Mouse (Mus musculus) hindbrain, embryonic 14.5 days (tissue): Measurements from ENCODE around the gene Slc12a3. TPM values are rescaled to one million over a fixed set of nuclear protein-coding genes. Genes with fewer than 3 reads are reported as not detected.

Experiments used
- ATAC-seq: fragments of 200-750 bp; cut with Nextera tagmentation; 2 replicates; pipeline ENCODE4 v1.8.0; 2017; ENCODE audit warnings: moderate number of reproducible peaks, mild to moderate bottlenecking, moderate TSS enrichment, moderate library complexity; ENCODE audit not compliant: low FRiP score
- DNase-seq: peaks from one replicate; pipeline ENCODE4 v3.0.0-alpha.2; 2015; ENCODE audit warnings: low spot score
- H3K27ac ChIP-seq: fragments of 300-500 bp; sonication (generic); 2 replicates; pipeline ENCODE4 v1.5.1; 2014; ENCODE audit warnings: mild to moderate bottlenecking, moderate library complexity
- H3K27me3 ChIP-seq: fragments of 300-500 bp; sonication (generic); 2 replicates; pipeline ENCODE4 v1.6.1; 2014; ENCODE audit warnings: mild to moderate bottlenecking, low read length, mixed read lengths; ENCODE audit not compliant: control insufficient read depth, insufficient read depth
- H3K36me3 ChIP-seq: fragments of 300-500 bp; sonication (generic); replicated peaks from 2 replicates; pipeline ENCODE4 v1.6.1; 2014; ENCODE audit not compliant: control insufficient read depth, insufficient read depth
- H3K4me1 ChIP-seq: fragments of 300-500 bp; sonication (generic); replicated peaks from 2 replicates; pipeline ENCODE4 v1.6.1; 2014; ENCODE audit warnings: antibody characterized with exemption, low read length, mixed read lengths; ENCODE audit not compliant: control insufficient read depth, insufficient read depth
- H3K4me2 ChIP-seq: fragments of 300-500 bp; sonication (generic); replicated peaks from 2 replicates; pipeline ENCODE4 v1.6.1; 2014; ENCODE audit warnings: mild to moderate bottlenecking, moderate library complexity
- H3K4me3 ChIP-seq: fragments of 300-500 bp; sonication (generic); replicated peaks from 2 replicates; pipeline ENCODE4 v1.5.1; 2014; ENCODE audit warnings: mild to moderate bottlenecking, low read length
- H3K9ac ChIP-seq: fragments of 300-500 bp; sonication (generic); 2 replicates; pipeline ENCODE4 v1.6.1; 2014
- H3K9me3 ChIP-seq: fragments of 300-500 bp; sonication (generic); 2 replicates; pipeline ENCODE4 v1.6.1; 2016; ENCODE audit warnings: low read length; ENCODE audit not compliant: control insufficient read depth
- WGBS: fragments of 180-500 bp; shearing (Covaris S2); extraction: QIAGEN DNeasy Blood & Tissue Kit; methylation state at CpG from one replicate; pipeline ENCODE4 v1.1.7; 2014; 5-methylcytosine and 5-hydroxymethylcytosine counted together
- polyA plus RNA-seq: library from polyadenylated mRNA; unstranded; fragments of >200 nt; fragmentation: Nextera tagmentation; extraction: Ambion mirVana; gene quantifications from 2 replicates; pipeline ENCODE4 v1.2.1, GENCODE M21; 2014

Slc12a3 gene
- polyA plus RNA-seq, 1 experiment from 2014 or later: 0.07 TPM

- no peak overlapping the region for H3K4me3 ChIP-seq
- 93% methylated on average over 3 of the region's 3 CpGs for whole genome bisulfite sequencing
- no peak overlapping the region for H3K27ac ChIP-seq
- no peaks in the 10 kb centered on the region for H3K27me3 ChIP-seq
- H3K36me3 ChIP-seq: no peaks in the 10 kb centered on the region
- H3K9me3 ChIP-seq: no peaks in the 10 kb centered on the region
- DNase-seq (no peak), ATAC-seq (no peak)
- no peak overlapping the region for H3K9ac ChIP-seq
- H3K4me1 ChIP-seq: no peaks in the 10 kb centered on the region
- H3K4me2 ChIP-seq: no peak overlapping the region
Measured at GRCm38 (mm10) chr8:94376176-94376575, 47.2 kb downstream of the Slc12a3 start.

- no peaks in the 10 kb centered on the region for H3K36me3 ChIP-seq
- H3K4me2 ChIP-seq: no peak overlapping the region
- WGBS: 92% methylated on average over 2 of the region's 2 CpGs
- no peak overlapping the region for H3K9ac ChIP-seq
- H3K9me3 ChIP-seq: no peaks in the 10 kb centered on the region
- H3K27ac ChIP-seq: no peak overlapping the region
- H3K4me3 ChIP-seq: no peak overlapping the region
- no peaks in the 10 kb centered on the region for H3K4me1 ChIP-seq
- ATAC-seq: no peak
- DNase-seq: no peak
- no peaks in the 10 kb centered on the region for H3K27me3 ChIP-seq
Measured at GRCm38 (mm10) chr8:94376580-94376979, 47.6 kb downstream of the Slc12a3 start.

- Histone ChIP-seq H3K4me2 (no peak overlapping the region), H3K4me1 (no peaks in the 10 kb centered on the region), H3K9ac (no peak overlapping the region), H3K9me3 (no peaks in the 10 kb centered on the region), H3K36me3 (no peaks in the 10 kb centered on the region), H3K27me3 (no peaks in the 10 kb centered on the region), H3K27ac (no peak overlapping the region), H3K4me3 (no peak overlapping the region)
- ATAC-seq (no peak), DNase-seq (no peak)
- 86% methylated on average over 4 of the region's 4 CpGs for WGBS
Measured at GRCm38 (mm10) chr8:94377031-94377430, 48.0 kb downstream of the Slc12a3 start.

GRCm38 (mm10) chr8:94377714-94378205, 48.8 kb downstream of the Slc12a3 start:
- H3K36me3 ChIP-seq: no peaks in the 10 kb centered on the region
- H3K4me2 ChIP-seq: no peak overlapping the region
- WGBS: 71% methylated on average over 11 of the region's 11 CpGs
- DNase-seq: no peak
- no peak for ATAC-seq
- no peaks in the 10 kb centered on the region for H3K27me3 ChIP-seq
- H3K27ac ChIP-seq: no peak overlapping the region
- no peak overlapping the region for H3K9ac ChIP-seq
- no peak overlapping the region for H3K4me3 ChIP-seq
- H3K9me3 ChIP-seq: no peaks in the 10 kb centered on the region
- no peaks in the 10 kb centered on the region for H3K4me1 ChIP-seq

- ATAC-seq (no peak), DNase-seq (no peak)
- Histone ChIP-seq H3K27ac (no peak overlapping the region), H3K36me3 (no peaks in the 10 kb centered on the region), H3K9ac (no peak overlapping the region), H3K4me2 (no peak overlapping the region), H3K4me3 (no peak overlapping the region), H3K4me1 (no peaks in the 10 kb centered on the region), H3K9me3 (no peaks in the 10 kb centered on the region), H3K27me3 (no peaks in the 10 kb centered on the region)
- 92% methylated on average over 15 of the region's 15 CpGs for WGBS
Measured at GRCm38 (mm10) chr8:94378763-94379415, 49.9 kb downstream of the Slc12a3 start.

- ATAC-seq (no peak), DNase-seq (no peak)
- H3K9me3 ChIP-seq: no peaks in the 10 kb centered on the region
- 93% methylated on average over 9 of the region's 9 CpGs for WGBS
- no peak overlapping the region for H3K9ac ChIP-seq
- no peak overlapping the region for H3K27ac ChIP-seq
- no peak overlapping the region for H3K4me3 ChIP-seq
- no peaks in the 10 kb centered on the region for H3K4me1 ChIP-seq
- no peaks in the 10 kb centered on the region for H3K27me3 ChIP-seq
- H3K36me3 ChIP-seq: no peaks in the 10 kb centered on the region
- H3K4me2 ChIP-seq: no peak overlapping the region
Measured at GRCm38 (mm10) chr8:94379686-94380085, 50.7 kb downstream of the Slc12a3 start.

- no peak for ATAC-seq
- H3K9me3 ChIP-seq: no peaks in the 10 kb centered on the region
- WGBS: 92% methylated on average over 7 of the region's 7 CpGs
- H3K9ac ChIP-seq: no peak overlapping the region
- no peak for DNase-seq
- peaks cover under 1% of the 10 kb centered on the region for H3K36me3 ChIP-seq
- H3K4me3 ChIP-seq: no peak overlapping the region
- no peaks in the 10 kb centered on the region for H3K27me3 ChIP-seq
- no peak overlapping the region for H3K4me2 ChIP-seq
- H3K4me1 ChIP-seq: peaks cover 16% of the 10 kb centered on the region
- H3K27ac ChIP-seq: no peak overlapping the region
Measured at GRCm38 (mm10) chr8:94384166-94384565, 55.2 kb downstream of the Slc12a3 start.

- 25% methylated on average over 20 of the region's 20 CpGs for WGBS
- H3K36me3 ChIP-seq: peaks cover 16% of the 10 kb centered on the region
- H3K9me3 ChIP-seq: no peaks in the 10 kb centered on the region
- ATAC-seq (no peak), DNase-seq (no peak)
- peak overlapping the region; percentile 88 for H3K4me3 ChIP-seq
- H3K27me3 ChIP-seq: no peaks in the 10 kb centered on the region
- H3K4me1 ChIP-seq: peaks cover 16% of the 10 kb centered on the region
- H3K9ac ChIP-seq: peak overlapping the region; percentile 95
- peak overlapping the region; percentile 76 for H3K4me2 ChIP-seq
- peak overlapping the region; percentile 96 for H3K27ac ChIP-seq
Measured at GRCm38 (mm10) chr8:94385506-94386213, 56.7 kb downstream of the Slc12a3 start.

- peaks cover 23% of the 10 kb centered on the region for H3K36me3 ChIP-seq
- peak within 1 kb of the TSS; percentile 95 for H3K9ac ChIP-seq
- ATAC-seq (peak; percentile 100), DNase-seq (peak; percentile 93)
- H3K27me3 ChIP-seq: no peaks in the 10 kb centered on the region
- peaks cover 16% of the 10 kb centered on the region for H3K4me1 ChIP-seq
- H3K4me2 ChIP-seq: peak within 1 kb of the TSS; percentile 76
- no peaks in the 10 kb centered on the region for H3K9me3 ChIP-seq
- peak within 1 kb of the TSS; percentile 88 for H3K4me3 ChIP-seq
- WGBS: under 1% methylated on average over 65 of the region's 65 CpGs
- peak within 1 kb of the TSS; percentile 96 for H3K27ac ChIP-seq
Measured at GRCm38 (mm10) chr8:94386214-94387026, 57.4 kb downstream of the Slc12a3 start, which contains the start of gene Herpud1. Herpud1 (plus strand) TSS chr8:94386438.
